Mouse (Mus musculus): Measurements from ENCODE around the gene Eps15l1. TPM values are rescaled to one million over a fixed set of nuclear protein-coding genes. Genes with fewer than 3 reads are reported as not detected.

Eps15l1 gene
- total and polyA plus RNA-seq, 2 experiments from 2014 or later: 45.5 to 66.0 TPM

- Histone ChIP-seq H3K4me3 (ENCODE audit: low read length) (peak within 1 kb of the TSS; percentile 33), H3K27ac (peak within 1 kb of the TSS; percentile 33), H3K36me3 (ENCODE audit: insufficient read depth, low read length) (no peaks in the 10 kb centered on the region), H3K27me3 (ENCODE audit: insufficient read depth, low read length) (no peaks in the 10 kb centered on the region), H3K4me1 (ENCODE audit: insufficient read depth, low read length) (peaks cover 4% of the 10 kb centered on the region), H3K9ac (replicated peaks; ENCODE audit: low read length) (peak within 1 kb of the TSS; percentile 39), H3K9me3 (ENCODE audit: low read length) (no peaks in the 10 kb centered on the region), H3K4me2 (ENCODE audit: low read depth, low read length) (peak within 1 kb of the TSS; percentile 58)
- ATAC-seq: peak; percentile 99
- DNase-seq (ENCODE audit: low spot score): peak; percentile 99
- WGBS: 6% methylated on average over 34 of the region's 34 CpGs
- no peak for TF ChIP-seq CTCF (IDR thresholded peaks at IDR 0.05; ENCODE audit: low read depth)
Measured at GRCm38 (mm10) chr8:72443338-72443993, 22.2 kb upstream of the Eps15l1 start, which contains the start of the genes Calr3 and 1700030K09Rik. Calr3 (minus strand) TSS chr8:72443870. 1700030K09Rik (plus strand) TSS chr8:72443880.

DNA sequence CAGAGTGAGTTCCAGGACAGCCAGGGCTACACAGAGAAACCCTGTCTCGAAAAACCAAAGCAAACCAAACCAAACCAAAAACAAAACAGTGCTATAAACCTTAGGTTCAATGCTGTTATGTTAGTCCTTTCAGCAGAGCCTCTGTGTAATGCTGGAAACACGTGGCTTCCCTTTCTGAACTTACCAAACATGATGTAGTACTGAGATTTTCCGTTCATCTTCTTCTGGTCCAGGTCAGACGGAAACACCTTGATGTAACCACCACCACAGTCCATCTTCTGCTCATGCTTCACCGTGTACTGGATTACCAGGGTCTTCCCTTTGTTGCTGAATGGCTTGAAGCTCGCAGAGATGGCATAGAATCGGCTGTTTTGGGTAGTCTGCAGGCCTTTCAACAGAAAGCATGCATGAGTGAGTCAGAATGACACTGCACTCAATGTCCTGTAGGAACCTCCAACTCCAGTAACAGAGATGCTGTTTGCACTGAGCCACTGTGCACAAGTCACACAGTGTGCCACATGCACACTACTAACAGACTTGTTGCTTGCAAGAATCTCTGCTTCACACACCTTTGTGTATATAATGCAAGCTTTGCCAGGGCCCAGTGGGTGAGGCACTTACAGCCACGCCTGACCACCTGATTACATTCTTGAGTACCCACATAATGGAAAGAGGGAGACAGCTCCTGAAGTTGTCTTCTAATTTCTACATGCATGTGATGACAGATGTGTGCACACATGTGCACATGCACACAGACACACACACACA is 17.2 kb upstream of the Eps15l1 start:
- DNase-seq (ENCODE audit: low spot score) (no peak), ATAC-seq (no peak)
- H3K9ac ChIP-seq (replicated peaks; ENCODE audit: low read length): no peak overlapping the region
- no peaks in the 10 kb centered on the region for H3K9me3 ChIP-seq (ENCODE audit: low read length)
- 66% methylated on average over 8 of the region's 8 CpGs for WGBS
- H3K36me3 ChIP-seq (ENCODE audit: insufficient read depth, low read length): no peaks in the 10 kb centered on the region
- H3K4me2 ChIP-seq (ENCODE audit: low read depth, low read length): no peak overlapping the region
- no peaks in the 10 kb centered on the region for H3K4me1 ChIP-seq (ENCODE audit: insufficient read depth, low read length)
- no peaks in the 10 kb centered on the region for H3K27me3 ChIP-seq (ENCODE audit: insufficient read depth, low read length)
- H3K4me3 ChIP-seq (ENCODE audit: low read length): no peak overlapping the region
- TF ChIP-seq CTCF (IDR thresholded peaks at IDR 0.05; ENCODE audit: low read depth): no peak
- H3K27ac ChIP-seq: no peak overlapping the region

- Histone ChIP-seq H3K9me3 (ENCODE audit: low read length) (no peaks in the 10 kb centered on the region), H3K4me2 (ENCODE audit: low read depth, low read length) (no peak overlapping the region), H3K36me3 (ENCODE audit: insufficient read depth, low read length) (no peaks in the 10 kb centered on the region), H3K4me3 (ENCODE audit: low read length) (no peak overlapping the region), H3K9ac (replicated peaks; ENCODE audit: low read length) (no peak overlapping the region), H3K27me3 (ENCODE audit: insufficient read depth, low read length) (no peaks in the 10 kb centered on the region), H3K4me1 (ENCODE audit: insufficient read depth, low read length) (no peaks in the 10 kb centered on the region), H3K27ac (no peak overlapping the region)
- 13% methylated on average over 2 of the region's 2 CpGs for WGBS
- ATAC-seq (no peak), DNase-seq (ENCODE audit: low spot score) (peak; percentile 31)
- TF ChIP-seq CTCF (IDR thresholded peaks at IDR 0.05; ENCODE audit: low read depth): no peak
Measured at GRCm38 (mm10) chr8:72434952-72435351, 13.7 kb upstream of the Eps15l1 start.

GRCm38 (mm10) chr8:72429676-72430075 is 8.4 kb upstream of the Eps15l1 start:
- ATAC-seq (no peak), DNase-seq (ENCODE audit: low spot score) (no peak)
- WGBS: 60% methylated on average over 13 of the region's 13 CpGs
- H3K27ac ChIP-seq: no peak overlapping the region
- H3K4me3 ChIP-seq (ENCODE audit: low read length): no peak overlapping the region
- H3K9me3 ChIP-seq (ENCODE audit: low read length): no peaks in the 10 kb centered on the region
- no peaks in the 10 kb centered on the region for H3K36me3 ChIP-seq (ENCODE audit: insufficient read depth, low read length)
- TF ChIP-seq CTCF (IDR thresholded peaks at IDR 0.05; ENCODE audit: low read depth): peak; percentile 45
- no peaks in the 10 kb centered on the region for H3K27me3 ChIP-seq (ENCODE audit: insufficient read depth, low read length)
- H3K4me2 ChIP-seq (ENCODE audit: low read depth, low read length): no peak overlapping the region
- H3K4me1 ChIP-seq (ENCODE audit: insufficient read depth, low read length): no peaks in the 10 kb centered on the region
- H3K9ac ChIP-seq (replicated peaks; ENCODE audit: low read length): no peak overlapping the region

- DNase-seq (ENCODE audit: low spot score) (no peak), ATAC-seq (no peak)
Measured at GRCm38 (mm10) chr8:72422926-72423325, 1.7 kb upstream of the Eps15l1 start.

DNA sequence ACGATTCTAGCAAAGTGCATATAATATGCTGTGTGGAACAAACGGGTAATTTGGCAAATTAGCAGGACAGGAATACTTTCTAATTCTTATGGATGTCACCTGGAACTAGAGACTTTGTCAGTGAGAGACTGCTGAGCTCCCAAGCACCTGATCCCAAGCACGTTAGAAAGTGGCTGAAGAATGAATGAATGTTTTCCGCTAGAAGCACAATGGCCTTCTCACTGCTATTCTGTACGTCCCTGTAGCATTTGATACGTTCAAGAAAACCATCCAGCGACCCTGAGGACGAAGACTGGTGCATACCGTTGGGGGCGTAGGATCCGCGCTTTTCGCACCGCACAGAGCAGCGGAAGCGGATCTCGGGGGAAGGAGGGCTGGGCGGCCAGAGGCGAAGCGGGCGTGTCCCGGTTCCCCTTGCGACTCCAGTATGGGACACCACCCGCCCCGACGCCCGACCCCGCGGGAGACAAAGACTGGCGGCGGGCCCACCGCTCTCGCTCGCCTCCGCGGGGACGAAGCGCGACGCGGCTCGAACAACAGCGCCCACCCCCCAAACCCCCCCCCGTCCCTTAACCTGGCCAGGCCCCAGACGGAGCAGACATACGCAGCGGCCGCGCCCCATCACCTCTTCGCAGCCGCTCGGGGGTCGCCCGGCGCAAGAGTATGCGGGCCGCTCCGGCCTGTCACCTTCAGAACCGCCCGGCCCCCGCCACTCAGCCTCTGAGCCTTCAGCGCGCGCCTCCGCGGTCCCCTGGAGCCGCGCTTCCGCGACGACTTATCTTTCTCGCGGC is 494 bp downstream of the Eps15l1 start:
- Histone ChIP-seq H3K4me3 (ENCODE audit: low read length) (peak overlapping the region; percentile 82), H3K27ac (peak overlapping the region; percentile 90), H3K27me3 (ENCODE audit: insufficient read depth, low read length) (no peaks in the 10 kb centered on the region), H3K4me1 (ENCODE audit: insufficient read depth, low read length) (peaks cover 14% of the 10 kb centered on the region), H3K4me2 (ENCODE audit: low read depth, low read length) (peak overlapping the region; percentile 78), H3K36me3 (ENCODE audit: insufficient read depth, low read length) (no peaks in the 10 kb centered on the region), H3K9ac (replicated peaks; ENCODE audit: low read length) (peak overlapping the region; percentile 84), H3K9me3 (ENCODE audit: low read length) (no peaks in the 10 kb centered on the region)
- TF ChIP-seq CTCF (IDR thresholded peaks at IDR 0.05; ENCODE audit: low read depth): peak; percentile 25; the same call in 1 of the 2 replicates
- WGBS: 1% methylated on average over 73 of the region's 73 CpGs
- ATAC-seq: peak; percentile 69
- DNase-seq (ENCODE audit: low spot score): peak; percentile 51

More at GRCm38 (mm10) chr8:72422926-72423325, 1.7 kb upstream of the Eps15l1 start:
- H3K9me3 ChIP-seq (ENCODE audit: low read length): no peaks in the 10 kb centered on the region
- no peaks in the 10 kb centered on the region for H3K36me3 ChIP-seq (ENCODE audit: insufficient read depth, low read length)
- peaks cover 14% of the 10 kb centered on the region for H3K4me1 ChIP-seq (ENCODE audit: insufficient read depth, low read length)
- H3K4me3 ChIP-seq (ENCODE audit: low read length): no peak overlapping the region
- H3K27me3 ChIP-seq (ENCODE audit: insufficient read depth, low read length): no peaks in the 10 kb centered on the region
- TF ChIP-seq CTCF (IDR thresholded peaks at IDR 0.05; ENCODE audit: low read depth): peak; percentile 54
- no peak overlapping the region for H3K27ac ChIP-seq
- no peak overlapping the region for H3K4me2 ChIP-seq (ENCODE audit: low read depth, low read length)
- 65% methylated on average over 1 of the region's 1 CpGs for WGBS
- no peak overlapping the region for H3K9ac ChIP-seq (replicated peaks; ENCODE audit: low read length)
